Mouse (Mus musculus) CH12.LX (cell line): ENCODE measurements at regions not wholly inside any gene's neighbourhood (a gene's known extent, or its start where the extent isn't known, plus 50 kb on each side); places are given as distances from the start of the nearest gene placed in this dataset.

ENCODE experiments used
- MYC ChIP-seq: IDR thresholded peaks from 2 replicates; pipeline ENCODE4 v1.6.1; 2011; ENCODE audit warnings: low read depth, mild to moderate bottlenecking, improper control_type of control experiment, low read length
- POLR2A ChIP-seq: IDR thresholded peaks from 2 replicates; pipeline ENCODE4 v1.6.1; 2011; ENCODE audit warnings: low read depth, mild to moderate bottlenecking, improper control_type of control experiment, low read length
- SIN3A ChIP-seq: IDR thresholded peaks from 2 replicates; pipeline ENCODE4 v1.6.1; 2012; ENCODE audit warnings: low read length, improper control_type of control experiment, inconsistent platforms
- UBTF ChIP-seq: IDR thresholded peaks from 2 replicates; pipeline ENCODE4 v1.6.1; 2012; ENCODE audit warnings: low read depth, mild to moderate bottlenecking, inconsistent platforms, low read length, improper control_type of control experiment, moderate library complexity

DNA sequence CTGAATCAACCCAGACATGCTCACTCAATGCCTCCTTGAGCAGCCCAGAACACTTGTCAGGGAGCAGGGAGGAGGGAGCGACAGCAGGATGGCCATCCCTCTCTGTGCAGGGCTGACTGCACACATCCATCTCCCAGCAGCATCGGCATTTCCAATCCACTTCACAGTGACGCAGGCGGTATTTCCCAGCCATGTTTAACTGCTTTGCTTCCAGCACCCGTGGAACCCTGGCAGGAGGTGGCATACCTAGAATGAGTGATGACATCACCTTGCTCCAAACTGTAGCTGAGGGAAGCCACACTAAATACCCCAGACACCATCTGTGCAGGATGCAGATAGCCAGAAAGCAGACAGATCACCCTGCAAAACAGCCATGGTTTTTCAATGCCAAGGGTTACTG, 241.1 kb upstream of the Kirrel3 start:
- no peak for TF ChIP-seq POLR2A
- no peak for TF ChIP-seq MYC
- no peak for TF ChIP-seq SIN3A
- no peak for TF ChIP-seq UBTF
